Mouse (Mus musculus) layer of hippocampus, postnatal 14 days (tissue): ENCODE measurements around the gene Kdr. TPM values are rescaled to one million over a fixed set of nuclear protein-coding genes. Genes with fewer than 3 reads are reported as not detected.

Source experiments
- DNase-seq, 2 experiments: peaks; one replicate each; pipeline ENCODE4 v3.0.0; 2021 to 2022; ENCODE audit warnings: low spot score in 2 of 2, mixed read lengths in 1 of 2
- long read RNA-seq, 2 experiments: library from polyadenylated mRNA; stranded (forward); transcript quantifications; one replicate each; pipeline ENCODE4 v2.0.0; 2021
- total RNA-seq, 2 experiments: library from RNA; stranded (reverse); gene quantifications; 2 replicates each; pipeline ENCODE4 v1.2.3; 2021

Kdr gene
- total RNA-seq: 10 to 100 TPM; 18.8 to 19.7 TPM
- long read RNA-seq, experiment 1, full-length matches to known transcripts: 11 of 13 reads
- long read RNA-seq, experiment 1, partial matches to known transcripts: 1 of 13 reads
- long read RNA-seq, experiment 1, other reads (novel, unspliced or antisense): 1 of 13 reads
- long read RNA-seq, experiment 2, full-length matches to known transcripts: 5 of 10 reads
- long read RNA-seq, experiment 2, partial matches to known transcripts: 5 of 10 reads
- long read RNA-seq, experiment 2, other reads (novel, unspliced or antisense): 0 of 10 reads

GRCm38 (mm10) chr5:75978374-75979100 lies at the start of gene Kdr:
Gene Kdr, minus strand, starts transcription at chr5:75978458.
- DNase-seq: peak in 1 of 2 experiments; percentile 13

- no peak for DNase-seq
Measured at GRCm38 (mm10) chr5:76026805-76027204, 48.5 kb upstream of the Kdr start.

- no peak for DNase-seq
Measured at GRCm38 (mm10) chr5:76025996-76026665, 47.9 kb upstream of the Kdr start.

GRCm38 (mm10) chr5:76023011-76023773 lies 44.9 kb upstream of the Kdr start:
- no peak for DNase-seq

- no peak for DNase-seq
Measured at GRCm38 (mm10) chr5:76022436-76022835, 44.2 kb upstream of the Kdr start.

- DNase-seq: no peak
Measured at GRCm38 (mm10) chr5:76018321-76018720, 40.1 kb upstream of the Kdr start.

- no peak for DNase-seq
Measured at GRCm38 (mm10) chr5:76016086-76016485, 37.8 kb upstream of the Kdr start.

- DNase-seq: no peak
Measured at GRCm38 (mm10) chr5:76013881-76014431, 35.7 kb upstream of the Kdr start.

- DNase-seq: no peak
Measured at GRCm38 (mm10) chr5:76006403-76006802, 28.1 kb upstream of the Kdr start.

GRCm38 (mm10) chr5:75990212-75990611 lies 12.0 kb upstream of the Kdr start:
- no peak for DNase-seq

GRCm38 (mm10) chr5:75987530-75987929 lies 9.3 kb upstream of the Kdr start:
- no peak for DNase-seq

GRCm38 (mm10) chr5:75980521-75981311 lies 2.5 kb upstream of the Kdr start:
- DNase-seq: no peak

- no peak for DNase-seq
Measured at GRCm38 (mm10) chr5:75979108-75979507, 850 bp upstream of the Kdr start.

GRCm38 (mm10) chr5:75977441-75978373 lies 551 bp downstream of the Kdr start:
- no peak for DNase-seq

GRCm38 (mm10) chr5:75976696-75977095 lies 1.6 kb downstream of the Kdr start:
- DNase-seq: no peak

GRCm38 (mm10) chr5:75975398-75975797 lies 2.9 kb downstream of the Kdr start:
- no peak for DNase-seq

- DNase-seq: no peak
Measured at GRCm38 (mm10) chr5:75974543-75975130, 3.6 kb downstream of the Kdr start.

- no peak for DNase-seq
Measured at GRCm38 (mm10) chr5:75969887-75970286, 8.4 kb downstream of the Kdr start.

- DNase-seq: no peak
Measured at GRCm38 (mm10) chr5:75962558-75962957, 15.7 kb downstream of the Kdr start.
